Mouse (Mus musculus): ENCODE results near the gene Sf3a1. TPM values are rescaled to one million over a fixed set of nuclear protein-coding genes. Genes with fewer than 3 reads are reported as not detected.

The Sf3a1 gene
- polyA plus RNA-seq, 1 experiment from 2014 or later, result 41.8 TPM

- Histone ChIP-seq H3K27me3 (replicated peaks; ENCODE audit: control insufficient read depth, insufficient read depth, low read length) (no peaks in the 10 kb centered on the region), H3K27ac (ENCODE audit: low read length) (no peak within 1 kb of the TSS), H3K9ac (ENCODE audit: low read depth, low read length) (peak within 1 kb of the TSS; percentile 70), H3K9me3 (ENCODE audit: control insufficient read depth, low read length) (no peaks in the 10 kb centered on the region), H3K4me2 (ENCODE audit: low read depth, low read length) (peak within 1 kb of the TSS; percentile 96), H3K4me3 (ENCODE audit: low read length) (peak within 1 kb of the TSS; percentile 60), H3K4me1 (ENCODE audit: control insufficient read depth, insufficient read depth, low read length) (peaks cover 4% of the 10 kb centered on the region; the same call in 1 of the 2 replicates), H3K36me3 (ENCODE audit: control insufficient read depth, insufficient read depth, low read length) (peaks cover 9% of the 10 kb centered on the region; the same call in 1 of the 2 replicates)
- WGBS, result 2% methylated on average over 56 of the region's 56 CpGs
- peak; percentile 90 for ATAC-seq
These were observed 57.9 kb downstream of the Sf3a1 start, which contains the start of gene Castor1 for GRCm38 (mm10) chr11:4217914-4218629. Castor1 (plus strand) TSS chr11:4218225.

GRCm38 (mm10) chr11:4218637-4219036 is 58.5 kb downstream of the Sf3a1 start:
- H3K27ac ChIP-seq (ENCODE audit: low read length), result no peak overlapping the region
- 13% methylated on average over 6 of the region's 6 CpGs for WGBS

GRCm38 (mm10) chr11:4219317-4219751 is 59.2 kb downstream of the Sf3a1 start:
- H3K27me3 ChIP-seq (replicated peaks; ENCODE audit: control insufficient read depth, insufficient read depth, low read length), result no peaks in the 10 kb centered on the region
- no peak overlapping the region for H3K4me2 ChIP-seq (ENCODE audit: low read depth, low read length)
- WGBS, result 17% methylated on average over 2 of the region's 2 CpGs
- no peak overlapping the region for H3K27ac ChIP-seq (ENCODE audit: low read length)
- no peak overlapping the region for H3K9ac ChIP-seq (ENCODE audit: low read depth, low read length)
- H3K9me3 ChIP-seq (ENCODE audit: control insufficient read depth, low read length), result no peaks in the 10 kb centered on the region
- no peak for ATAC-seq
- peaks cover 9% of the 10 kb centered on the region; the same call in 1 of the 2 replicates for H3K36me3 ChIP-seq (ENCODE audit: control insufficient read depth, insufficient read depth, low read length)
- H3K4me1 ChIP-seq (ENCODE audit: control insufficient read depth, insufficient read depth, low read length), result peaks cover 9% of the 10 kb centered on the region; the same call in 1 of the 2 replicates
- H3K4me3 ChIP-seq (ENCODE audit: low read length), result no peak overlapping the region

More at GRCm38 (mm10) chr11:4218637-4219036, 58.5 kb downstream of the Sf3a1 start:
- Histone ChIP-seq H3K9ac (ENCODE audit: low read depth, low read length) (peak overlapping the region; percentile 70), H3K9me3 (ENCODE audit: control insufficient read depth, low read length) (no peaks in the 10 kb centered on the region), H3K4me3 (ENCODE audit: low read length) (peak overlapping the region; percentile 60), H3K27me3 (replicated peaks; ENCODE audit: control insufficient read depth, insufficient read depth, low read length) (no peaks in the 10 kb centered on the region), H3K4me2 (ENCODE audit: low read depth, low read length) (peak overlapping the region; percentile 96), H3K36me3 (ENCODE audit: control insufficient read depth, insufficient read depth, low read length) (peaks cover 9% of the 10 kb centered on the region; the same call in 1 of the 2 replicates), H3K4me1 (ENCODE audit: control insufficient read depth, insufficient read depth, low read length) (peaks cover 6% of the 10 kb centered on the region; the same call in 1 of the 2 replicates)
- no peak; the same call in 1 of the 2 replicates for ATAC-seq

GRCm38 (mm10) chr11:4219908-4220307 is 59.8 kb downstream of the Sf3a1 start:
- no peaks in the 10 kb centered on the region for H3K27me3 ChIP-seq (replicated peaks; ENCODE audit: control insufficient read depth, insufficient read depth, low read length)
- H3K9me3 ChIP-seq (ENCODE audit: control insufficient read depth, low read length), result no peaks in the 10 kb centered on the region
- H3K36me3 ChIP-seq (ENCODE audit: control insufficient read depth, insufficient read depth, low read length), result 0 out of 2 replicates have a peak, but pooled peaks cover 3% of the 10 kb centered on the region
- no peak overlapping the region for H3K9ac ChIP-seq (ENCODE audit: low read depth, low read length)
- no peak for ATAC-seq
- peaks cover 9% of the 10 kb centered on the region; the same call in 1 of the 2 replicates for H3K4me1 ChIP-seq (ENCODE audit: control insufficient read depth, insufficient read depth, low read length)
- no peak overlapping the region for H3K27ac ChIP-seq (ENCODE audit: low read length)
- H3K4me2 ChIP-seq (ENCODE audit: low read depth, low read length), result no peak overlapping the region
- WGBS, result 62% methylated on average over 9 of the region's 9 CpGs
- no peak overlapping the region for H3K4me3 ChIP-seq (ENCODE audit: low read length)

- H3K9me3 ChIP-seq (ENCODE audit: control insufficient read depth, low read length), result no peaks in the 10 kb centered on the region
- no peaks in the 10 kb centered on the region for H3K36me3 ChIP-seq (ENCODE audit: control insufficient read depth, insufficient read depth, low read length)
- 55% methylated on average over 28 of the region's 28 CpGs for WGBS
- no peak overlapping the region for H3K4me3 ChIP-seq (ENCODE audit: low read length)
- H3K27me3 ChIP-seq (replicated peaks; ENCODE audit: control insufficient read depth, insufficient read depth, low read length), result no peaks in the 10 kb centered on the region
- H3K4me1 ChIP-seq (ENCODE audit: control insufficient read depth, insufficient read depth, low read length), result peaks cover 9% of the 10 kb centered on the region; the same call in 1 of the 2 replicates
- no peak overlapping the region for H3K27ac ChIP-seq (ENCODE audit: low read length)
- H3K4me2 ChIP-seq (ENCODE audit: low read depth, low read length), result no peak overlapping the region
- no peak overlapping the region for H3K9ac ChIP-seq (ENCODE audit: low read depth, low read length)
- peak; percentile 17; the same call in 1 of the 2 replicates for ATAC-seq
These were observed 60.6 kb downstream of the Sf3a1 start for GRCm38 (mm10) chr11:4220443-4221400.

GRCm38 (mm10) chr11:4222046-4222950 is 62.1 kb downstream of the Sf3a1 start:
- Histone ChIP-seq H3K27ac (ENCODE audit: low read length) (no peak overlapping the region), H3K4me1 (ENCODE audit: control insufficient read depth, insufficient read depth, low read length) (peaks cover 5% of the 10 kb centered on the region; the same call in 1 of the 2 replicates), H3K36me3 (ENCODE audit: control insufficient read depth, insufficient read depth, low read length) (no peaks in the 10 kb centered on the region), H3K4me2 (ENCODE audit: low read depth, low read length) (no peak overlapping the region), H3K4me3 (ENCODE audit: low read length) (no peak overlapping the region), H3K9ac (ENCODE audit: low read depth, low read length) (no peak overlapping the region), H3K27me3 (replicated peaks; ENCODE audit: control insufficient read depth, insufficient read depth, low read length) (no peaks in the 10 kb centered on the region), H3K9me3 (ENCODE audit: control insufficient read depth, low read length) (no peaks in the 10 kb centered on the region)
- 70% methylated on average over 17 of the region's 17 CpGs for WGBS
- ATAC-seq, result no peak

GRCm38 (mm10) chr11:4223393-4224188 is 63.4 kb downstream of the Sf3a1 start:
- peak; percentile 67 for ATAC-seq
- no peaks in the 10 kb centered on the region for H3K36me3 ChIP-seq (ENCODE audit: control insufficient read depth, insufficient read depth, low read length)
- no peak overlapping the region for H3K4me3 ChIP-seq (ENCODE audit: low read length)
- H3K27me3 ChIP-seq (replicated peaks; ENCODE audit: control insufficient read depth, insufficient read depth, low read length), result no peaks in the 10 kb centered on the region
- H3K4me1 ChIP-seq (ENCODE audit: control insufficient read depth, insufficient read depth, low read length), result peaks cover 5% of the 10 kb centered on the region; the same call in 1 of the 2 replicates
- H3K27ac ChIP-seq (ENCODE audit: low read length), result no peak overlapping the region
- H3K9ac ChIP-seq (ENCODE audit: low read depth, low read length), result no peak overlapping the region
- WGBS, result 32% methylated on average over 7 of the region's 7 CpGs
- H3K4me2 ChIP-seq (ENCODE audit: low read depth, low read length), result no peak overlapping the region
- no peaks in the 10 kb centered on the region for H3K9me3 ChIP-seq (ENCODE audit: control insufficient read depth, low read length)

GRCm38 (mm10) chr11:4224223-4224622 is 64.1 kb downstream of the Sf3a1 start:
- no peak overlapping the region for H3K4me2 ChIP-seq (ENCODE audit: low read depth, low read length)
- WGBS, result 56% methylated on average over 2 of the region's 2 CpGs
- no peaks in the 10 kb centered on the region for H3K27me3 ChIP-seq (replicated peaks; ENCODE audit: control insufficient read depth, insufficient read depth, low read length)
- peaks cover 5% of the 10 kb centered on the region; the same call in 1 of the 2 replicates for H3K4me1 ChIP-seq (ENCODE audit: control insufficient read depth, insufficient read depth, low read length)
- H3K36me3 ChIP-seq (ENCODE audit: control insufficient read depth, insufficient read depth, low read length), result no peaks in the 10 kb centered on the region
- no peaks in the 10 kb centered on the region for H3K9me3 ChIP-seq (ENCODE audit: control insufficient read depth, low read length)
- no peak overlapping the region for H3K9ac ChIP-seq (ENCODE audit: low read depth, low read length)
- H3K27ac ChIP-seq (ENCODE audit: low read length), result no peak overlapping the region
- ATAC-seq, result no peak
- no peak overlapping the region for H3K4me3 ChIP-seq (ENCODE audit: low read length)
